Mouse (Mus musculus): ENCODE data around the gene Sgip1. TPM values are rescaled to one million over a fixed set of nuclear protein-coding genes. Genes with fewer than 3 reads are reported as not detected.

Gene Sgip1
- 8.6 and 11.6 TPM in 2 replicates for polyA plus RNA-seq (2015; fragmentation: Nextera tagmentation; extraction: Ambion mirVana)

DNA sequence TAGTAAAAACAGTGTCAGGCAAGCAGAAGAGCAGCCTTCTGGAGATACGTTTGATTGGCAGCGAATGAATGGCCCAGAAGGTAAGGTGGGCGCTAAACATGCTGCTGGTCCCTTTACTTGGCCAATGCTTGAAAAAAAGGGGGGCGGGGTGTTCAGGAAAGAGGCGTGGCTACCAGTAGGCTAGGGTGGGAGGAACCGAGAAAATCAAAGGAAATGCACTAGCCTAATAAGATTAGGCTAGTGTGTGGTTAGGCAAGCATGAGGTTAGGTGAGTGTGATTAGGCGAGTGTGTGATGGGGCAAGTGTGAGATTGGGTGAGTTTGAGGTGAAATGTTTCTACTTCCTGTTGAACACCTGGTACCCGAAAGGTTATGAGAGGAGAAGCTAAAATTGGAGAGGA is at the start of gene Sgip1:
Gene Sgip1 (plus strand): TSS at position 11 of the 400 bp plus-strand sequence.
- H3K36me3 ChIP-seq (ENCODE audit: insufficient read depth, low read length), result no peaks in the 10 kb centered on the region
- no peaks in the 10 kb centered on the region for H3K9me3 ChIP-seq (ENCODE audit: low read length)
- H3K27me3 ChIP-seq (ENCODE audit: insufficient read depth, low read length), result no peaks in the 10 kb centered on the region
- H3K9ac ChIP-seq (replicated peaks; ENCODE audit: low read length), result no peak within 1 kb of the TSS
- H3K4me2 ChIP-seq (replicated peaks; ENCODE audit: low read depth, low read length), result no peak within 1 kb of the TSS
- no peaks in the 10 kb centered on the region for H3K4me1 ChIP-seq (ENCODE audit: insufficient read depth, low read length)
- no peak for ATAC-seq (ENCODE audit: low FRiP score, low TSS enrichment)
- no peak within 1 kb of the TSS for H3K4me3 ChIP-seq (ENCODE audit: low read length)
- no peak within 1 kb of the TSS for H3K27ac ChIP-seq (ENCODE audit: low read length)
- WGBS, result 69% methylated on average over 8 of the region's 8 CpGs

DNA sequence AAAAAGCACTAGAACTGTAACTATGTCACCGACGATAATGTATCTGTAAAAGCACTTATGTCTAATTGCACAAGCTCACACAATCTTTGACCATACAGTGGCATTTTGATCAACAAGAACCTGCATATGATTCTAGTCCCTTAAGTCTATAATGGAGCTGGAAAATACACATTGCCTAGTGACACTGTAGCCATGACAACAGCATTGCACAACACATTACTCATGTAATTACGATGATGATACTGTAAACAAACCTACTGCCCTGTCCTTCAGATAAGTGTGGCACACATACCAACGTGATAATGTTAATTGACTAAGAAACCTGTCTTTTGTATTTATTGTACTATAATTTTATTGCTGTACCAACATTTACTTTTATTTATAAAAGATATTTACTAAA is 49.7 kb upstream of the Sgip1 start:
- 84% methylated on average over 4 of the region's 4 CpGs for WGBS
- Histone ChIP-seq H3K27ac (ENCODE audit: low read length) (no peak overlapping the region), H3K4me3 (ENCODE audit: low read length) (no peak overlapping the region), H3K27me3 (ENCODE audit: insufficient read depth, low read length) (no peaks in the 10 kb centered on the region), H3K4me2 (replicated peaks; ENCODE audit: low read depth, low read length) (no peak overlapping the region), H3K9me3 (ENCODE audit: low read length) (no peaks in the 10 kb centered on the region), H3K9ac (replicated peaks; ENCODE audit: low read length) (no peak overlapping the region), H3K36me3 (ENCODE audit: insufficient read depth, low read length) (no peaks in the 10 kb centered on the region), H3K4me1 (ENCODE audit: insufficient read depth, low read length) (no peaks in the 10 kb centered on the region)
- ATAC-seq (ENCODE audit: low FRiP score, low TSS enrichment), result no peak

DNA sequence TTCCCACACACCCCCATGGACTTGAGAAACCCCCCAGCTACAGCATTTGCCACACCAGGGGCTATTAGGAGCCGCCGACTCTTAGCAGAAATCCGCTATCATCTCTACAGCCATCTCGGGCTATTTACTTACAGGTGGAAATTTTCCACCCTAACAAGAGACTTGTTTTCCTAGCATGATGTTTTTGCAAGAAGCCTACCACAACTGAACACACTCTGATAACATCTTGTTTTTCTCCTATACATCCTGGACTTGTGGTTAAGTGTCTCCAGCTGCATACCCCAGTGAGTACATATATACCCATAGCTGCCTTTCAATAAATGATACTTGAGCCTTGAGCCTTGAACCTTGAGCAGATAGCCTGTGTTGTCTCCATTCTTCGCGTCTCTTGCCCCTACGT is 43.1 kb upstream of the Sgip1 start:
- Histone ChIP-seq H3K9ac (replicated peaks; ENCODE audit: low read length) (no peak overlapping the region), H3K4me1 (ENCODE audit: insufficient read depth, low read length) (no peaks in the 10 kb centered on the region), H3K4me2 (replicated peaks; ENCODE audit: low read depth, low read length) (no peak overlapping the region), H3K9me3 (ENCODE audit: low read length) (no peaks in the 10 kb centered on the region), H3K36me3 (ENCODE audit: insufficient read depth, low read length) (no peaks in the 10 kb centered on the region), H3K4me3 (ENCODE audit: low read length) (no peak overlapping the region), H3K27me3 (ENCODE audit: insufficient read depth, low read length) (no peaks in the 10 kb centered on the region), H3K27ac (ENCODE audit: low read length) (no peak overlapping the region)
- ATAC-seq (ENCODE audit: low FRiP score, low TSS enrichment), result no peak
- 95% methylated on average over 7 of the region's 7 CpGs for WGBS

DNA sequence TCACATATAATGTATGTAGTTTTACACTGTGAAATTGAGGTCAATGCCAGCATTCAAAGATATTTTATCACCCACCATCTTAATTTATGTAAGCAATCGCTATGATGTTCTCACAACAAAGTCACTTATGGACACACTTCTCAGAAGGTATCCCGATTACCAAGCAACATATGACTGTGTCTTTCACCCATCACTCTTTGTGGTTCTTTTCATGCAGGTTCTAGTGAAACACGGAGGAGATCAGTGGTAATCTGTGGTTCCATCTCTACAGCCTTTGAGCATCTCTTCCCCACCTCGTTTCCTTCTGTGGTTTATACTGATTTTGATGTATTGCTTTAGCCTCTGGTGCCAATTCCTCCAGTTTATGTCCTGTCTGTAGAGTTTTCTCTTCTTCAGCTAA is 29.4 kb upstream of the Sgip1 start:
- WGBS, result 64% methylated on average over 4 of the region's 4 CpGs
- H3K4me1 ChIP-seq (ENCODE audit: insufficient read depth, low read length), result no peaks in the 10 kb centered on the region
- H3K27me3 ChIP-seq (ENCODE audit: insufficient read depth, low read length), result no peaks in the 10 kb centered on the region
- no peak overlapping the region for H3K4me2 ChIP-seq (replicated peaks; ENCODE audit: low read depth, low read length)
- H3K9me3 ChIP-seq (ENCODE audit: low read length), result no peaks in the 10 kb centered on the region
- H3K9ac ChIP-seq (replicated peaks; ENCODE audit: low read length), result no peak overlapping the region
- ATAC-seq (ENCODE audit: low FRiP score, low TSS enrichment), result no peak
- H3K36me3 ChIP-seq (ENCODE audit: insufficient read depth, low read length), result no peaks in the 10 kb centered on the region
- no peak overlapping the region for H3K4me3 ChIP-seq (ENCODE audit: low read length)
- no peak overlapping the region for H3K27ac ChIP-seq (ENCODE audit: low read length)

DNA sequence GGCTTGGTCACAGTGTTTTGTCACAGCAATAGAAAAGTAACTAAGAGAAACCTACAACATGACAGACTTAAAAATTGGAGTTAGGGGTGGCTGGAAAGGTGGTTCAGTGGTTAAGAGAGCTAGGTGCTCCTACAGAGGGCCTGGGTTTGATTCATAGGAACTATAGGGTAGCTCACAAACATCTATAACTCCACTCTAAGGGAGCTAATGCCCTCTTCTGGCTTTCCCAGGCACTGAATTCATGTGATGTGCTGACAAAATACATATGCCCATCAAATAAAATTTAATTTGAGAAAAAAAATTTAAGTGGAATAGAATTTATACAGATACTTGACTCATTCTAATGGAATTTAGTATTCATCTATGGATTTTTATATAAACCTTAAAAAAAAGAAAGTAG is 25.6 kb upstream of the Sgip1 start:
- Histone ChIP-seq H3K4me2 (replicated peaks; ENCODE audit: low read depth, low read length) (no peak overlapping the region), H3K27ac (ENCODE audit: low read length) (no peak overlapping the region), H3K9me3 (ENCODE audit: low read length) (no peaks in the 10 kb centered on the region), H3K9ac (replicated peaks; ENCODE audit: low read length) (no peak overlapping the region), H3K36me3 (ENCODE audit: insufficient read depth, low read length) (no peaks in the 10 kb centered on the region), H3K27me3 (ENCODE audit: insufficient read depth, low read length) (no peaks in the 10 kb centered on the region), H3K4me3 (ENCODE audit: low read length) (no peak overlapping the region), H3K4me1 (ENCODE audit: insufficient read depth, low read length) (no peaks in the 10 kb centered on the region)
- no peak for ATAC-seq (ENCODE audit: low FRiP score, low TSS enrichment)

DNA sequence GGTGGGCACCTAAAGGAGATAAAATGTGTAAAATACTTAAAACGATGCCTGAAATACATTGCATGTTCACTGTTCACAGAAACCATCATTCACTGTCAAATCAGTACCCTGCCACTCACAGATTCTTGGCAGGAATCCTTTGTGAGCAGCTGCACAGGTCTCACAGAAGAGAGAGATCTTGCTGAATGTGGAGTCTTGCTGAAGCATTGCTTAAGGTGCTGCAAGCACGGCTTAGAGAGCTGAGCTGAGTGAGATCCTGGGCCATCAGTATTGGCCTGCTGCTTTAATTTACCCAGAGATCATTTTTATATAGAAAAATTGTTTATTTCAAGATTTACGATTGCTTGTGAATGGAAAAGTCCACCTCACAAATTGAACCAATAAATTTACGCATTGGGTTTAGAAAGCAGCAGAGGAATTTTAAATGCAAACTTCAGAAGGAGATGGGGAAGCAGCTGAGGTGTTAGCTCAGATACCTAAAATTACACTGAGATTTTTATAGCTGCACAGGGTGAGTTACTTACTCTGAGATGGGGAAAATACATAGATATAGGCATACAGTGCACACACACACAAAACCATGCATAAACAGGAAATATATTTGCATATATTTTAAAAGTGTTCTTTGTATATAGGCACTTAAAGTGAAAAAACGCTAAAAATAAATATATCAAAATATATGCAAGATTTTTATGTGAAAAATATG is 23.8 kb upstream of the Sgip1 start:
- H3K4me3 ChIP-seq (ENCODE audit: low read length), result no peak overlapping the region
- 78% methylated on average over 5 of the region's 5 CpGs for WGBS
- no peaks in the 10 kb centered on the region for H3K36me3 ChIP-seq (ENCODE audit: insufficient read depth, low read length)
- no peak for ATAC-seq (ENCODE audit: low FRiP score, low TSS enrichment)
- H3K4me2 ChIP-seq (replicated peaks; ENCODE audit: low read depth, low read length), result no peak overlapping the region
- H3K27me3 ChIP-seq (ENCODE audit: insufficient read depth, low read length), result no peaks in the 10 kb centered on the region
- H3K9ac ChIP-seq (replicated peaks; ENCODE audit: low read length), result no peak overlapping the region
- no peak overlapping the region for H3K27ac ChIP-seq (ENCODE audit: low read length)
- no peaks in the 10 kb centered on the region for H3K4me1 ChIP-seq (ENCODE audit: insufficient read depth, low read length)
- H3K9me3 ChIP-seq (ENCODE audit: low read length), result no peaks in the 10 kb centered on the region

DNA sequence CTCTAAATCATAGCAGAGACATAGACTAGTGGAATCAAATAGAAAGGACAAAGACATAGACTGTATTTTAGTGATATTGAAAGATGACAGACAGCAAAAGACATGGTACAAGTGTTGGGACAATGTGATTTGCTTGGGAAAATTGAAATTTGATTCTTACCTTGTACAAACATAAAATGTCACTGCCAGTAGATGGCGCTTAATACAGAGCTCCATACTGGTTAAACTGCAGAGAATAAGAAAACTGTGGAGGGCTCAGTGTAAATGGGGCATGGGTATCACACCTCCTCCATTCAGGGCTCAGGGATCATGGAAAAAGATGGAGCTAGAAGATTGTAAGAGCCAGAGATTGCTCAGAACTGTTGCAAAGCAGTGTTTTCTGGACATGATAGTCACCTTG is 21.6 kb upstream of the Sgip1 start:
- H3K4me2 ChIP-seq (replicated peaks; ENCODE audit: low read depth, low read length), result no peak overlapping the region
- no peak overlapping the region for H3K9ac ChIP-seq (replicated peaks; ENCODE audit: low read length)
- ATAC-seq (ENCODE audit: low FRiP score, low TSS enrichment), result no peak
- H3K27ac ChIP-seq (ENCODE audit: low read length), result no peak overlapping the region
- H3K27me3 ChIP-seq (ENCODE audit: insufficient read depth, low read length), result no peaks in the 10 kb centered on the region
- H3K4me1 ChIP-seq (ENCODE audit: insufficient read depth, low read length), result no peaks in the 10 kb centered on the region
- H3K36me3 ChIP-seq (ENCODE audit: insufficient read depth, low read length), result no peaks in the 10 kb centered on the region
- WGBS, result 8% methylated on average over 1 of the region's 1 CpGs
- H3K4me3 ChIP-seq (ENCODE audit: low read length), result no peak overlapping the region
- no peaks in the 10 kb centered on the region for H3K9me3 ChIP-seq (ENCODE audit: low read length)

DNA sequence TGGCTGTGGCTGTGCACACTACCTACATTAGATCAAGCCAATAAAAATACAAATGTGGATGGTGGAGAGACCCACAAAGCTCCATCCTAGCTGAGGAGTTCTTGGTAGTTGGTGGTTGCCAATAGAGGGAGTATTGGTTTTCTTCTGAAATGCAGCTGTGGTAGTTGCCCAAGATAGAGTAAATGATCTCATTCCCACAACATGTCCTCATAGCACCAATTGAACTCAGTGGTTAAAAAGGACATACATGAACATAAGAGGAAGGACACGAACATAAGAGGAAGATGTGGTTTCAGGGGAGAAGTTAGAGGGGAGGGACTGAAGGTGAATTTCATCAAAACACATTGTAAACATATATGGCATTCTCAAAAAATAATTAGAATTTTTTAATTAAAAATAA is 21.1 kb upstream of the Sgip1 start:
- Histone ChIP-seq H3K27me3 (ENCODE audit: insufficient read depth, low read length) (no peaks in the 10 kb centered on the region), H3K27ac (ENCODE audit: low read length) (no peak overlapping the region), H3K4me1 (ENCODE audit: insufficient read depth, low read length) (no peaks in the 10 kb centered on the region), H3K36me3 (ENCODE audit: insufficient read depth, low read length) (no peaks in the 10 kb centered on the region), H3K9ac (replicated peaks; ENCODE audit: low read length) (no peak overlapping the region), H3K9me3 (ENCODE audit: low read length) (no peaks in the 10 kb centered on the region), H3K4me3 (ENCODE audit: low read length) (no peak overlapping the region), H3K4me2 (replicated peaks; ENCODE audit: low read depth, low read length) (no peak overlapping the region)
- 70% methylated on average over 1 of the region's 1 CpGs for WGBS
- ATAC-seq (ENCODE audit: low FRiP score, low TSS enrichment), result no peak

DNA sequence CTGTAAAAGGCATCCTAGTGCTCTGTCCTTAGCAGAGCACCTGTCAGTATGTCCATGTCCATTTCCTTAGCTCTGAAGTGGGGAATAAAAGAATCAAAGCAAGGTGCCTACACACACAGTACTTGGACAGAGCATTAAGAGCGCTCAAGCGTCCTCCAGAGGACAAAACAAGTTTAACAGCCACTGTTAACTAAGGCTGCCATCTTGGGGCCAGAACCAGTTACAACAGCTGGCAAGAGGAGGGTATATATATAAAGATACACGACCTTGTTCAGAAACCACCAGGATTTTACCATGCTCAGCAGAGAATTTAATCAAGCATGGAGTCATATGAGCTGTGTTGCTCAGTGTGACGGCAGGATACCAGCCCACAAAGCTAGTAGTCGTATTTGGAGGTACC is 16.7 kb upstream of the Sgip1 start:
- Histone ChIP-seq H3K36me3 (ENCODE audit: insufficient read depth, low read length) (no peaks in the 10 kb centered on the region), H3K4me1 (ENCODE audit: insufficient read depth, low read length) (no peaks in the 10 kb centered on the region), H3K9ac (replicated peaks; ENCODE audit: low read length) (no peak overlapping the region), H3K4me2 (replicated peaks; ENCODE audit: low read depth, low read length) (no peak overlapping the region), H3K9me3 (ENCODE audit: low read length) (no peaks in the 10 kb centered on the region), H3K27ac (ENCODE audit: low read length) (no peak overlapping the region), H3K4me3 (ENCODE audit: low read length) (no peak overlapping the region), H3K27me3 (ENCODE audit: insufficient read depth, low read length) (no peaks in the 10 kb centered on the region)
- ATAC-seq (ENCODE audit: low FRiP score, low TSS enrichment), result no peak
- 69% methylated on average over 5 of the region's 5 CpGs for WGBS

DNA sequence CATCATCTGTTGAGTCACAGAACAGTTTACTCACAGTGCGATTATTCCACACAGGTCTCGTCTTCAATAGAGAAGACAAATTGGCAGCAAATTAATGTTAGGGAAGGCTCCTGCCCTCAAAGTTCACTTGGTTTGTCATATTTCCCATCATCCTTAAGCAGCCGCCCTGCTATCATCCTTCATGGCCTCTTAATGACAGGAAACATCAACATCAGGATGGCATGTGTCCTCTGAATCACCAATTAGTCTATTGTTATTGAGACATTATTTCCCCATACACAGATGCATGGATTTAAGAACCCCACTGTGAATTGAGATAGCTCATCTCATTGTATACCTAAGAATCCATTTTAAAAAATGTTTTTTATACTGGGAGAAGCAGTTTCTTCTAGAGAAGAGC is 10.1 kb upstream of the Sgip1 start:
- no peak for ATAC-seq (ENCODE audit: low FRiP score, low TSS enrichment)
- 86% methylated on average over 3 of the region's 3 CpGs for WGBS
- no peaks in the 10 kb centered on the region for H3K4me1 ChIP-seq (ENCODE audit: insufficient read depth, low read length)
- no peak overlapping the region for H3K27ac ChIP-seq (ENCODE audit: low read length)
- H3K27me3 ChIP-seq (ENCODE audit: insufficient read depth, low read length), result no peaks in the 10 kb centered on the region
- no peak overlapping the region for H3K4me2 ChIP-seq (replicated peaks; ENCODE audit: low read depth, low read length)
- no peaks in the 10 kb centered on the region for H3K9me3 ChIP-seq (ENCODE audit: low read length)
- H3K9ac ChIP-seq (replicated peaks; ENCODE audit: low read length), result no peak overlapping the region
- no peaks in the 10 kb centered on the region for H3K36me3 ChIP-seq (ENCODE audit: insufficient read depth, low read length)
- no peak overlapping the region for H3K4me3 ChIP-seq (ENCODE audit: low read length)
